Mouse (Mus musculus) lung, postnatal 36 days (tissue): ENCODE data around the gene Gm5767.
"Not testable (repeated sequence)": the region's sequence is repeated elsewhere in the genome, so short reads cannot be mapped to it uniquely, and the experiment has no call there.

Experiments used
- DNase-seq: peaks from one replicate; pipeline ENCODE4 v3.0.0; 2022; ENCODE audit warnings: mixed read lengths

The Gm5767 gene

DNA sequence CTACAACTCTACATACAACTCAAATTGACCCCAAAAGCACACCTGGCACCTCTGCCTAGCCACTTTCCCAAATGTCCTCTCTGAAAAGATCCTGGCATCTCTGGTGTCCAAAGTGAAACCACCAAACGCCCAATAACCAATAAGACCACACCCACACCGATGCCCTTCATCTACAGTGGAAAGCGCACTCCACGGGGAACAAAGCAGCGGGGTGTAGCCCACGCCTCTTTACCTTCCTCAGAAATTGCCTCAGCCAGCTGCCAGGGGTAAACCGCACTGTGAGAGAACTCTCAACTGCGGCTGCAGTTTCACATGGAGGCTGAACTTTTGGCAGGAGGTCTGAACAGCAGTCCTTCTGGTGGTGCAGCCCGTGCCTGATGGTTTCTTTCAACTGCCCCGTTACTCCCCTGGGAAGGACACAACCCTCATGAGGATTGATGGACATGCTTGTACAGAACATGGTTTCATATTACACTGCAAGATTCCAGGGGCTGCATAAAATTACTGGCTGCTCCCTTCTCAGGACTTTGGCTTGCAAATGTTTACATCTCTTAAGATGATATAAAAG lies 35.0 kb downstream of the Gm5767 start:
- no peak for DNase-seq

- DNase-seq = no peak
Measured at GRCm38 (mm10) chr16:8716300-8716699, 35.7 kb downstream of the Gm5767 start.

GRCm38 (mm10) chr16:8717744-8718143 lies 37.2 kb downstream of the Gm5767 start:
- peak; percentile 33 for DNase-seq

DNA sequence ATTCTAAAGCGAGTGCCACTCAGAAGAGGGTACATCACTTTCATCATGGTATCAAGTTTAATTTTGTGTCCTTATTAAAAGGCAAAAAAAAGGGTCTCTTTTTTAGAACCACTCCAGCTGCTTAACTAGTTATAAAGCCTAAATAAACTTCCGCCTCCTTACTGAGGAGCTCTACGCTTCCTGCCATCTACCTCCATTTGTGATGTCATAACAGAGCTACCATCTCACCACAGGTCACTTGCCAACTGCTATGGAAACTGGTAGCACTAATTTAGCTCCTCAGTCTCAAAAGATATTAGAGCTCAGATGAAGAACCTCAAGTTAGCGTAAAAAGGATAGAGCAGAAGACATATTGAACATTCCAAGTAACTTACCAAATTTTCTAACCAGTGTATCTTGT lies 39.9 kb downstream of the Gm5767 start:
- DNase-seq = no peak

GRCm38 (mm10) chr16:8724031-8724430 lies 43.5 kb downstream of the Gm5767 start:
- no peak for DNase-seq

- DNase-seq = no peak
Measured at GRCm38 (mm10) chr16:8725807-8726206, 45.2 kb downstream of the Gm5767 start.

GRCm38 (mm10) chr16:8728111-8728748 lies 47.7 kb downstream of the Gm5767 start:
- DNase-seq = no peak

DNA sequence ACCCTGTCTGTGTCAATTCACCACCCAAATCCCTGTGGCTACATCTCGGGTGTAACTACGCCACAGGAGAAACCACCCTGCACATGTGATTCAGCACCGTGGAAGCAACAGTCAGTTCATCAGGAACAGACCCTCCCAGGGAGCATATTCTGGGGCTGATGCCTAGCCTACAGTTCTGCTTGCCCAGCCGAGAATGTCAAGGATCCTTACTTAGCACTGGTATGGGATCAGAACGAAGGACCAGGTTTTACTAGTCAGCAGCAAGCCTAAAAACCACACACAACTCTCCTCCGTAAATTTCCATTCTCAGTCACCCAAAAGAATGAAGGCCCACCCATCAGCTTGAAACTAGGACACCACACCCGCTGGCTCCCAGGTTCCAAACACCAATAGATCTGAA lies 51.1 kb downstream of the Gm5767 start:
- DNase-seq = no peak

DNA sequence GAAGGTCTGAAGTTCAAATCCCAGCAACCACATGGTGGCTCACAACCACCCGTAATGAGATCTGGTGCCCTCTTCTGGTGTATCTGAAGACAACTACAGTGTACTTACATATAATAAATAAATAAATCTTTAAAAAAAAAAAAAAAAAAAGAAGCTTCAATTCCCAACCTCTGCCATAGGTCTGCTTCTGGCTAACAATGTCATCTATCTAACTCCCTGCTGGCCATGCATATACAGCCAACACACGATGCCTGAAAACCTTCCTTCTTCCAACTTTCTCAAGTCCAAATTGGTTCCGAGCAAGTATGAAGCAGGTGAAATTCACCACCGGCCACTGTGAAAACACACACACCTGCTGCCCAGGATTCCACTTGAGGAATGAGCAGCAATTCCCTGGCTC lies 51.9 kb downstream of the Gm5767 start:
- not testable (repeated sequence) for DNase-seq
